Mouse (Mus musculus) naive thymus-derived CD4-positive, alpha-beta T cell, adult 2 months (primary cell): ENCODE measurements around the gene Cntnap1.
"Not testable (repeated sequence)": the region's sequence is repeated elsewhere in the genome, so short reads cannot be mapped to it uniquely, and the experiment has no call there.

Experiments
- DNase-seq: peaks from one replicate; pipeline ENCODE4 v3.0.0-alpha.2; 2011; ENCODE audit warnings: low read depth

Cntnap1 gene

GRCm38 (mm10) chr11:101149178-101150105, 20.9 kb upstream of the Cntnap1 start:
- no peak for DNase-seq

GRCm38 (mm10) chr11:101151063-101151462, 19.3 kb upstream of the Cntnap1 start:
- no peak for DNase-seq

- no peak for DNase-seq
Measured at GRCm38 (mm10) chr11:101152825-101153224, 17.5 kb upstream of the Cntnap1 start.

GRCm38 (mm10) chr11:101154648-101155047, 15.7 kb upstream of the Cntnap1 start:
- no peak for DNase-seq

GRCm38 (mm10) chr11:101155151-101155550, 15.2 kb upstream of the Cntnap1 start:
- DNase-seq, result no peak

GRCm38 (mm10) chr11:101155728-101156371, 14.5 kb upstream of the Cntnap1 start, which contains the start of gene Tubg2:
TSS of gene Tubg2 (plus strand) at chr11:101155907.
- DNase-seq, result peak; percentile 76

GRCm38 (mm10) chr11:101160151-101160550, 10.2 kb upstream of the Cntnap1 start:
- not testable (repeated sequence) for DNase-seq

GRCm38 (mm10) chr11:101160981-101161505, 9.3 kb upstream of the Cntnap1 start:
- not testable (repeated sequence) for DNase-seq

- no peak for DNase-seq
Measured at GRCm38 (mm10) chr11:101161551-101161950, 8.8 kb upstream of the Cntnap1 start.

GRCm38 (mm10) chr11:101162301-101162700, 8.0 kb upstream of the Cntnap1 start:
- no peak for DNase-seq

GRCm38 (mm10) chr11:101162772-101163171, 7.6 kb upstream of the Cntnap1 start:
- DNase-seq, result no peak

GRCm38 (mm10) chr11:101163476-101164350, 6.6 kb upstream of the Cntnap1 start:
- DNase-seq, result peak; percentile 18

GRCm38 (mm10) chr11:101164351-101164665, 6.0 kb upstream of the Cntnap1 start:
- no peak for DNase-seq

- DNase-seq, result peak; percentile 50
Measured at GRCm38 (mm10) chr11:101164677-101165580, 5.4 kb upstream of the Cntnap1 start.

- DNase-seq, result no peak
Measured at GRCm38 (mm10) chr11:101166357-101166756, 4.0 kb upstream of the Cntnap1 start.

- no peak for DNase-seq
Measured at GRCm38 (mm10) chr11:101167211-101167962, 2.9 kb upstream of the Cntnap1 start.

GRCm38 (mm10) chr11:101167963-101168300, 2.4 kb upstream of the Cntnap1 start:
- no peak for DNase-seq

GRCm38 (mm10) chr11:101168301-101168980, 1.9 kb upstream of the Cntnap1 start:
- no peak for DNase-seq

- DNase-seq, result peak; percentile 16
Measured at GRCm38 (mm10) chr11:101169301-101170107, 819 bp upstream of the Cntnap1 start.
